ENCODE assay signal across 27 mouse cellular contexts in genomic region chr7:134772363-134772762, GRCm38 (mm10).
A peak's percentile ranks its signal among the peaks of the same experiment; 100 is the strongest.
DNase-seq lines count a peak whose midpoint lies in the region; ATAC-seq and TF ChIP-seq lines count a peak whose summit lies in the region.
"Had no signal": no experiment of that assay in that cellular context is flagged by ENCODE, and none has a peak within 500 bp of the region (broad histone marks: within the 10 kb centered on the region; RNA-seq: fewer than 3 reads in every experiment).

No protein-coding gene starts in this region.

- no peak for ATAC-seq in heart, embryonic 12.5 days (ENCODE audit: insufficient number of reproducible peaks, low FRiP score)
- no peak for ATAC-seq in heart, embryonic 13.5 days (ENCODE audit: extremely low read depth, insufficient number of reproducible peaks, low FRiP score, low TSS enrichment)
- ATAC-seq: activated CD4-positive, CD25-positive, alpha-beta regulatory T cell, adult 4 months; forebrain, embryonic 13.5 days; hindbrain, embryonic 16.5 days; liver, embryonic 12.5 days; liver, postnatal 0 days had no signal

- intact Hi-C loops in heart, postnatal 25 days (cut with DNase I): loop anchor here (5.0 kb wide), 1 partner anchor 100 kb away; the partner anchor contains the start of gene Dock1

- no peaks in the 10 kb centered on the region for H3K9me3 ChIP-seq in heart, embryonic 12.5 days (replicated peaks)
- H3K9me3 ChIP-seq in heart, embryonic 13.5 days: no peaks in the 10 kb centered on the region
- H3K9me3 ChIP-seq: forebrain, embryonic 13.5 days; liver, embryonic 12.5 days; neural tube, embryonic 15.5 days; stomach, embryonic 15.5 days had no signal

- DNase-seq in heart, adult 11 months: peak; percentile 91
- DNase-seq in heart, postnatal 25 days (ENCODE audit: low spot score): no peak
- DNase-seq in lung, postnatal 25 days (ENCODE audit: low spot score): peak; percentile 2
- DNase-seq in lung, adult 2 months: no peak
- DNase-seq in urinary bladder, postnatal 14 days (ENCODE audit: low spot score): no peak
- DNase-seq: adrenal gland, adult 2 months; adrenal gland, postnatal 36 days; cerebellum, adult 18-20 months; cerebellum, postnatal 10 days; gastrocnemius, postnatal 10 days; kidney, adult 18-20 months; kidney, postnatal 4 days; layer of hippocampus, postnatal 36 days; left cerebral cortex, postnatal 4 days; liver, postnatal 0 days; retina, postnatal 1 day; right cerebral cortex, postnatal 14 days had no signal

- H3K27ac ChIP-seq in heart, embryonic 12.5 days (ENCODE audit: poor library complexity, severe bottlenecking): no peak overlapping the region
- H3K27ac ChIP-seq in heart, embryonic 13.5 days (replicated peaks): 0 out of 2 replicates have a peak overlapping the region, but pooled peaks have one; percentile 2
- H3K27ac ChIP-seq: forebrain, embryonic 13.5 days; kidney, postnatal 0 days; liver, embryonic 12.5 days; neural tube, embryonic 15.5 days; stomach, embryonic 15.5 days had no signal

- H3K4me1 ChIP-seq in heart, embryonic 12.5 days (replicated peaks): no peaks in the 10 kb centered on the region; the same call in 1 of the 2 replicates
- no peaks in the 10 kb centered on the region for H3K4me1 ChIP-seq in heart, embryonic 13.5 days
- peaks cover 6% of the 10 kb centered on the region for H3K4me1 ChIP-seq in lung, adult 2 months (ENCODE audit: control insufficient read depth, insufficient read depth, low read length)
- H3K4me1 ChIP-seq: liver, embryonic 12.5 days; stomach, embryonic 15.5 days had no signal

- H3K27me3 ChIP-seq in heart, embryonic 12.5 days (replicated peaks): no peaks in the 10 kb centered on the region
- no peaks in the 10 kb centered on the region for H3K27me3 ChIP-seq in heart, embryonic 13.5 days (replicated peaks)
- H3K27me3 ChIP-seq: CH12.LX; forebrain, embryonic 13.5 days; liver, embryonic 12.5 days; neural tube, embryonic 15.5 days; stomach, embryonic 15.5 days had no signal

- no peak overlapping the region for H3K4me3 ChIP-seq in heart, embryonic 12.5 days
- H3K4me3 ChIP-seq in heart, embryonic 13.5 days: no peak overlapping the region
- H3K4me3 ChIP-seq in lung, adult 2 months (replicated peaks; ENCODE audit: extremely low read depth, low read depth, low read length): no peak overlapping the region
- H3K4me3 ChIP-seq: forebrain, embryonic 13.5 days; liver, embryonic 12.5 days; neural tube, embryonic 15.5 days; stomach, embryonic 15.5 days had no signal

- WGBS in heart, embryonic 12.5 days: 47% methylated on average over 7 of the region's 7 CpGs
- 54% methylated on average over 7 of the region's 7 CpGs for WGBS in heart, embryonic 13.5 days
- WGBS in lung, adult 2 months: 42% methylated on average over 7 of the region's 7 CpGs

- H3K9ac ChIP-seq in heart, embryonic 12.5 days: no peak overlapping the region
- H3K9ac ChIP-seq in heart, embryonic 13.5 days: no peak overlapping the region
- H3K9ac ChIP-seq: forebrain, embryonic 13.5 days; liver, embryonic 12.5 days; liver, postnatal 0 days; neural tube, embryonic 15.5 days; stomach, embryonic 15.5 days had no signal

- no peak for TF ChIP-seq POLR2A in lung, adult 2 months (IDR thresholded peaks at IDR 0.05; ENCODE audit: borderline replicate concordance, extremely low read depth, low read depth, low read length)

- no peak for TF ChIP-seq CTCF in lung, adult 2 months (IDR thresholded peaks at IDR 0.05; ENCODE audit: insufficient read depth, low read length)

- H3K36me3 ChIP-seq in heart, embryonic 12.5 days: peaks cover 61% of the 10 kb centered on the region
- peaks cover 88% of the 10 kb centered on the region for H3K36me3 ChIP-seq in heart, embryonic 13.5 days
- H3K36me3 ChIP-seq: neural tube, embryonic 15.5 days had no signal

- no peak overlapping the region for H3K4me2 ChIP-seq in heart, embryonic 12.5 days
- no peak overlapping the region for H3K4me2 ChIP-seq in heart, embryonic 13.5 days
- H3K4me2 ChIP-seq: forebrain, embryonic 13.5 days; liver, embryonic 12.5 days; neural tube, embryonic 15.5 days; stomach, embryonic 15.5 days had no signal

Comparison
In these comparisons a context has a peak if more than half of its experiments do, and no peak if none do; other contexts are left out.
1. DNase-seq: peak in heart, adult 11 months (single experiment) and lung, postnatal 25 days (single experiment); none in heart, postnatal 25 days (single experiment), lung, adult 2 months (single experiment) and urinary bladder, postnatal 14 days (single experiment).